Mouse (Mus musculus): Measurements from ENCODE around the gene Gm4553.
"Not testable (repeated sequence)": the region's sequence is repeated elsewhere in the genome, so short reads cannot be mapped to it uniquely, and the experiment has no call there.

DNA sequence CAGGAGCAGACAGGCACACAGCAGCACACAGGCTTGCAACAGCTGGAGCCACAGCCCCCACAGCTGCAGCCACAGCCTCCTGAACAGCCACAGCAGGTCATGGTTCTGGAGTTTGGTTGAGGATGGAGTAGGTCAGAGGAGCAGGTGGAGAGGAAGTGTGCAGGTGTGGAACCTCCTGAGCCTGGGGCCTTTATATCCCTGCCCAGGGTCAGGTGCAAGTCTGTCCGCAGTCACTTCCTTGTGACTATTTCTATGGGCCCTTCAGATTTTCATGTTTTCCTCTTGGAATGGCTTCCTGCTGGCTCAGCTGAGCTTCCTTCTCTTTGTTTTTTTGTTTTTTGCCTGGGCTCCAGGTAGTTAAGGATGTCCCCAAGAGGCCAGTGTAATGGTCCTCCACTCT is 44.9 kb downstream of the Gm4553 start, which contains the start of gene Gm45618:
- not testable (repeated sequence) for TF ChIP-seq CTCF (IDR thresholded peaks at IDR 0.05; ENCODE audit: extremely low read depth, insufficient read length, insufficient replicate concordance, low read depth, low read length); POLR2A (IDR thresholded peaks at IDR 0.05; ENCODE audit: low read depth, low read length)
